22 mouse cellular contexts compared by ENCODE assay signal in genomic region chr6:8742449-8742848, GRCm38 (mm10). TPM values are rescaled to one million over a fixed set of nuclear protein-coding genes. Genes with fewer than 3 reads are reported as not detected.
DNase-seq lines count a peak whose midpoint lies in the region; ATAC-seq and TF ChIP-seq lines count a peak whose summit lies in the region.
"Had no signal": no experiment of that assay in that cellular context is flagged by ENCODE, and none has a peak within 500 bp of the region (broad histone marks: within the 10 kb centered on the region; RNA-seq: fewer than 3 reads in every experiment).

No protein-coding gene starts in this region.

- DNase-seq in forebrain, embryonic 10.5 days (ENCODE audit: extremely low spot score, low spot score), result peak; percentile 20
- no peak for DNase-seq in forebrain, postnatal 0 days
- DNase-seq in midbrain, embryonic 11.5 days (ENCODE audit: low spot score, missing footprints), result peak; percentile 70
- no peak for DNase-seq in midbrain, postnatal 0 days (ENCODE audit: low spot score)
- DNase-seq in spleen, adult 18-20 months, result no peak
- DNase-seq in thymus, adult 18-20 months, result no peak
- DNase-seq: cerebellum, adult 9-10 months; gastrocnemius, postnatal 36 days; heart, postnatal 10 days; kidney, postnatal 10 days; lung, embryonic 14.5 days; lung, postnatal 36 days had no signal

- H3K4me3 ChIP-seq in forebrain, embryonic 10.5 days, result no peak overlapping the region
- H3K4me3 ChIP-seq in forebrain, postnatal 0 days (ENCODE audit: low read depth, low read length), result no peak overlapping the region
- no peak overlapping the region for H3K4me3 ChIP-seq in midbrain, embryonic 11.5 days (ENCODE audit: low read depth, low read length)
- no peak overlapping the region for H3K4me3 ChIP-seq in midbrain, postnatal 0 days (ENCODE audit: low read depth, low read length)
- H3K4me3 ChIP-seq in embryonic facial prominence, embryonic 13.5 days, result no peak overlapping the region
- no peak overlapping the region for H3K4me3 ChIP-seq in limb, embryonic 12.5 days (replicated peaks)
- H3K4me3 ChIP-seq: forebrain, embryonic 15.5 days; layer of hippocampus, adult 2 months; liver, embryonic 12.5 days had no signal

- peak overlapping the region; percentile 36; the same call in 1 of the 2 replicates for H3K27ac ChIP-seq in forebrain, embryonic 10.5 days
- H3K27ac ChIP-seq in forebrain, postnatal 0 days (ENCODE audit: low read depth, low read length), result no peak overlapping the region
- H3K27ac ChIP-seq in midbrain, embryonic 11.5 days (ENCODE audit: low read depth, low read length), result no peak overlapping the region
- H3K27ac ChIP-seq in midbrain, postnatal 0 days (ENCODE audit: low read depth, low read length), result no peak overlapping the region
- peak overlapping the region; percentile 44; the same call in 1 of the 2 replicates for H3K27ac ChIP-seq in embryonic facial prominence, embryonic 13.5 days
- peak overlapping the region; percentile 84 for H3K27ac ChIP-seq in limb, embryonic 12.5 days
- H3K27ac ChIP-seq: forebrain, embryonic 15.5 days; layer of hippocampus, adult 2 months; liver, embryonic 12.5 days had no signal

- WGBS in forebrain, embryonic 10.5 days, result 27% methylated on average over 3 of the region's 3 CpGs
- 34% methylated on average over 3 of the region's 3 CpGs for WGBS in forebrain, postnatal 0 days
- 31% methylated on average over 3 of the region's 3 CpGs for WGBS in midbrain, embryonic 11.5 days
- WGBS in midbrain, postnatal 0 days, result 46% methylated on average over 3 of the region's 3 CpGs
- 12% methylated on average over 3 of the region's 3 CpGs for WGBS in embryonic facial prominence, embryonic 13.5 days
- WGBS in limb, embryonic 12.5 days, result 5% methylated on average over 3 of the region's 3 CpGs

- no peak for ATAC-seq in forebrain, postnatal 0 days
- no peak for ATAC-seq in midbrain, embryonic 11.5 days (ENCODE audit: low FRiP score)
- no peak for ATAC-seq in midbrain, postnatal 0 days (ENCODE audit: low FRiP score)
- ATAC-seq in embryonic facial prominence, embryonic 13.5 days (ENCODE audit: insufficient number of reproducible peaks, insufficient read depth, low FRiP score, low TSS enrichment, low read depth), result peak; percentile 37; the same call in 1 of the 2 replicates
- no peak; the same call in 1 of the 2 replicates for ATAC-seq in limb, embryonic 12.5 days (ENCODE audit: insufficient number of reproducible peaks, insufficient read depth, low FRiP score, low TSS enrichment, low read depth)
- ATAC-seq: CD4-positive, CD25-positive, alpha-beta regulatory T cell, adult 4 months; forebrain, embryonic 15.5 days; hindbrain, embryonic 16.5 days; intestine, postnatal 0 days; liver, embryonic 12.5 days had no signal

- H3K4me1 ChIP-seq in forebrain, embryonic 10.5 days, result peaks cover 16% of the 10 kb centered on the region
- no peaks in the 10 kb centered on the region for H3K4me1 ChIP-seq in forebrain, postnatal 0 days (ENCODE audit: insufficient read depth)
- H3K4me1 ChIP-seq in midbrain, embryonic 11.5 days (ENCODE audit: control insufficient read depth, insufficient read depth, low read length), result no peaks in the 10 kb centered on the region
- no peaks in the 10 kb centered on the region for H3K4me1 ChIP-seq in midbrain, postnatal 0 days (ENCODE audit: insufficient read depth, low read length)
- H3K4me1 ChIP-seq in embryonic facial prominence, embryonic 13.5 days, result peaks cover 14% of the 10 kb centered on the region
- H3K4me1 ChIP-seq in limb, embryonic 12.5 days (replicated peaks), result peaks cover 15% of the 10 kb centered on the region
- H3K4me1 ChIP-seq: forebrain, embryonic 15.5 days; liver, embryonic 12.5 days had no signal

- no peaks in the 10 kb centered on the region for H3K36me3 ChIP-seq in forebrain, embryonic 10.5 days (replicated peaks)
- H3K36me3 ChIP-seq in forebrain, postnatal 0 days (ENCODE audit: insufficient read depth), result peaks cover 12% of the 10 kb centered on the region; the same call in 1 of the 2 replicates
- no peaks in the 10 kb centered on the region for H3K36me3 ChIP-seq in midbrain, embryonic 11.5 days (ENCODE audit: control insufficient read depth, insufficient read depth, low read length)
- peaks cover 9% of the 10 kb centered on the region; the same call in 1 of the 2 replicates for H3K36me3 ChIP-seq in midbrain, postnatal 0 days (ENCODE audit: insufficient read depth, low read length)
- H3K36me3 ChIP-seq in embryonic facial prominence, embryonic 13.5 days, result no peaks in the 10 kb centered on the region
- no peaks in the 10 kb centered on the region for H3K36me3 ChIP-seq in limb, embryonic 12.5 days
- H3K36me3 ChIP-seq: forebrain, embryonic 15.5 days; liver, embryonic 12.5 days had no signal

- TF ChIP-seq CTCF in forebrain, postnatal 0 days (IDR thresholded peaks at IDR 0.05; ENCODE audit: low read depth), result no peak
- TF ChIP-seq CTCF in midbrain, postnatal 0 days (IDR thresholded peaks at IDR 0.05), result no peak

- no peaks in the 10 kb centered on the region for H3K9me3 ChIP-seq in forebrain, embryonic 10.5 days
- H3K9me3 ChIP-seq in forebrain, postnatal 0 days (ENCODE audit: low read length), result no peaks in the 10 kb centered on the region
- H3K9me3 ChIP-seq in midbrain, embryonic 11.5 days (ENCODE audit: control insufficient read depth, low read length), result no peaks in the 10 kb centered on the region
- no peaks in the 10 kb centered on the region for H3K9me3 ChIP-seq in midbrain, postnatal 0 days (ENCODE audit: low read length)
- no peaks in the 10 kb centered on the region for H3K9me3 ChIP-seq in embryonic facial prominence, embryonic 13.5 days
- no peaks in the 10 kb centered on the region for H3K9me3 ChIP-seq in limb, embryonic 12.5 days
- H3K9me3 ChIP-seq: forebrain, embryonic 15.5 days; liver, embryonic 12.5 days had no signal

- H3K4me2 ChIP-seq in forebrain, postnatal 0 days (ENCODE audit: low read depth), result no peak overlapping the region
- H3K4me2 ChIP-seq in midbrain, embryonic 11.5 days, result no peak overlapping the region
- no peak overlapping the region for H3K4me2 ChIP-seq in midbrain, postnatal 0 days (ENCODE audit: low read depth, low read length, poor library complexity, severe bottlenecking)
- H3K4me2 ChIP-seq in embryonic facial prominence, embryonic 13.5 days, result no peak overlapping the region
- no peak overlapping the region for H3K4me2 ChIP-seq in limb, embryonic 12.5 days
- H3K4me2 ChIP-seq: forebrain, embryonic 15.5 days; heart, embryonic 11.5 days; liver, embryonic 12.5 days; lung, embryonic 14.5 days had no signal

- no peaks in the 10 kb centered on the region for H3K27me3 ChIP-seq in forebrain, embryonic 10.5 days (ENCODE audit: poor library complexity, severe bottlenecking)
- H3K27me3 ChIP-seq in forebrain, postnatal 0 days (ENCODE audit: insufficient read depth, low read length), result no peaks in the 10 kb centered on the region
- H3K27me3 ChIP-seq in midbrain, embryonic 11.5 days (ENCODE audit: control insufficient read depth, insufficient read depth, low read length), result no peaks in the 10 kb centered on the region
- no peaks in the 10 kb centered on the region for H3K27me3 ChIP-seq in midbrain, postnatal 0 days (ENCODE audit: insufficient read depth, low read length)
- H3K27me3 ChIP-seq in embryonic facial prominence, embryonic 13.5 days, result no peaks in the 10 kb centered on the region
- no peaks in the 10 kb centered on the region for H3K27me3 ChIP-seq in limb, embryonic 12.5 days
- H3K27me3 ChIP-seq: forebrain, embryonic 15.5 days; liver, embryonic 12.5 days had no signal

- H3K9ac ChIP-seq in forebrain, postnatal 0 days, result no peak overlapping the region
- no peak overlapping the region for H3K9ac ChIP-seq in midbrain, embryonic 11.5 days (ENCODE audit: low read length)
- H3K9ac ChIP-seq in midbrain, postnatal 0 days (replicated peaks; ENCODE audit: low read length, poor library complexity, severe bottlenecking), result no peak overlapping the region
- H3K9ac ChIP-seq in embryonic facial prominence, embryonic 13.5 days, result no peak overlapping the region
- H3K9ac ChIP-seq in limb, embryonic 12.5 days (replicated peaks), result no peak overlapping the region
- H3K9ac ChIP-seq: forebrain, embryonic 15.5 days; liver, embryonic 12.5 days; lung, embryonic 14.5 days had no signal

RNA-seq across cellular contexts. Expression of gene Ica1, which starts 35.8 kb away (rescaled TPM):
- polyA plus RNA-seq in forebrain, embryonic 10.5 days (2016; fragmentation: Nextera tagmentation; extraction: Ambion mirVana), result 15.2 and 16.1 TPM in 2 replicates
- total RNA-seq in forebrain, postnatal 0 days (2014; rRNA removed), result 64.4 and 72.5 TPM in 2 replicates
- polyA plus RNA-seq in forebrain, postnatal 0 days (2015; fragmentation: Nextera tagmentation; extraction: Ambion mirVana), result 92.0 and 98.6 TPM in 2 replicates
- 15.9 and 18.7 TPM in 2 replicates for polyA plus RNA-seq in midbrain, embryonic 11.5 days (2014; fragmentation: Nextera tagmentation; extraction: Ambion mirVana)
- 57.4 and 66.6 TPM in 2 replicates for total RNA-seq in midbrain, postnatal 0 days (2014; rRNA removed)
- polyA plus RNA-seq in midbrain, postnatal 0 days (2015; fragmentation: Nextera tagmentation; extraction: Ambion mirVana), result 98.7 and 98.8 TPM in 2 replicates
- polyA plus RNA-seq in embryonic facial prominence, embryonic 13.5 days (2015; fragmentation: Nextera tagmentation; extraction: Ambion mirVana), result 16.6 and 19.0 TPM in 2 replicates
- 18.6 and 18.8 TPM in 2 replicates for polyA plus RNA-seq in limb, embryonic 12.5 days (2016; fragmentation: Nextera tagmentation; extraction: Ambion mirVana)
- total RNA-seq: MEL had no signal

Comparison
In these comparisons a context has a peak if more than half of its experiments do, and no peak if none do; other contexts are left out.
1. DNase-seq: peak in forebrain, embryonic 10.5 days (single experiment) and midbrain, embryonic 11.5 days (single experiment); none in forebrain, postnatal 0 days (single experiment), midbrain, postnatal 0 days (single experiment), spleen, adult 18-20 months (0 of 2) and thymus, adult 18-20 months (0 of 2).
2. H3K27ac ChIP-seq: peak in forebrain, embryonic 10.5 days (single experiment), embryonic facial prominence, embryonic 13.5 days (single experiment) and limb, embryonic 12.5 days (single experiment); none in forebrain, postnatal 0 days (single experiment), midbrain, embryonic 11.5 days (single experiment) and midbrain, postnatal 0 days (single experiment).